Mouse (Mus musculus): ENCODE data around the gene Slit3.

DNA sequence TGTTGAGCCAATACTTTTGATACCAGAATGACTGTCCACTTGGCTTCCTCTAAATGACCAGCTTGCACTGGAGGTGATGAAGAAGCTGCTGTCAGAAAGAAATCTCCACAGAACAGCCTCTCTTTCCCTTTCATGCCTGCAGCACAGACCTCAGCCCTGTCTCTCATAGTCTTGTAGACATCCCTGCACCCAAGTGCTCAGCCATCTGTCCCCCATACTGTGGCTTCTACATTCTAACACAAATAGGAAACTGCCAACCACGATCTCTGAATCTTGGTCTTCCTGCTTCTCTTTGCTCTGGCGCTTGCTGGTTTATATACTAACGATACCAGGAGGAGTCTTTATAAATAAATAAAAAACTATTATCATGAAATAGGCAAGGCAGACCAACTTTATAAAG, 184.9 kb downstream of the Slit3 start:
- no peak for TF ChIP-seq CTCF (IDR thresholded peaks at IDR 0.05; ENCODE audit: borderline replicate concordance, insufficient read depth, low read length)
- no peak for TF ChIP-seq POLR2A (IDR thresholded peaks at IDR 0.05; ENCODE audit: low read depth, low read length)
